Mouse (Mus musculus): ENCODE measurements at regions not wholly inside any gene's neighbourhood (a gene's known extent, or its start where the extent isn't known, plus 50 kb on each side); places are given as distances from the start of the nearest gene placed in this dataset.

GRCm38 (mm10) chr5:106392213-106392612 lies 65.8 kb downstream of the Barhl2 start:
- DNase-seq (ENCODE audit: extremely low read depth, insufficient read length, low spot score), result no peak

GRCm38 (mm10) chr5:106386621-106387020 lies 71.3 kb downstream of the Barhl2 start:
- no peak for DNase-seq (ENCODE audit: extremely low read depth, insufficient read length, low spot score)

- no peak for DNase-seq (ENCODE audit: extremely low read depth, insufficient read length, low spot score)
These were observed 72.1 kb downstream of the Barhl2 start for GRCm38 (mm10) chr5:106385838-106386237.

- no peak for DNase-seq (ENCODE audit: extremely low read depth, insufficient read length, low spot score)
These were observed 72.7 kb downstream of the Barhl2 start for GRCm38 (mm10) chr5:106385219-106385618.

GRCm38 (mm10) chr5:106384138-106384770 lies 73.7 kb downstream of the Barhl2 start:
- DNase-seq (ENCODE audit: extremely low read depth, insufficient read length, low spot score), result no peak

GRCm38 (mm10) chr5:106381919-106382318 lies 76.0 kb downstream of the Barhl2 start:
- DNase-seq (ENCODE audit: extremely low read depth, insufficient read length, low spot score), result no peak

- no peak for DNase-seq (ENCODE audit: extremely low read depth, insufficient read length, low spot score)
These were observed 77.2 kb downstream of the Barhl2 start for GRCm38 (mm10) chr5:106380631-106381285.

- DNase-seq (ENCODE audit: extremely low read depth, insufficient read length, low spot score), result no peak
These were observed 81.0 kb downstream of the Barhl2 start for GRCm38 (mm10) chr5:106376781-106377525.

- DNase-seq (ENCODE audit: extremely low read depth, insufficient read length, low spot score), result no peak
These were observed 90.1 kb downstream of the Barhl2 start for GRCm38 (mm10) chr5:106367831-106368230.

GRCm38 (mm10) chr5:106367312-106367711 lies 90.7 kb downstream of the Barhl2 start:
- no peak for DNase-seq (ENCODE audit: extremely low read depth, insufficient read length, low spot score)

- peak; percentile 6 for DNase-seq (ENCODE audit: extremely low read depth, insufficient read length, low spot score)
These were observed 92.0 kb downstream of the Barhl2 start for GRCm38 (mm10) chr5:106366006-106366405.

GRCm38 (mm10) chr5:106365094-106365493 lies 92.9 kb downstream of the Barhl2 start:
- no peak for DNase-seq (ENCODE audit: extremely low read depth, insufficient read length, low spot score)

GRCm38 (mm10) chr5:106351348-106351747 lies 106.6 kb downstream of the Barhl2 start:
- DNase-seq (ENCODE audit: extremely low read depth, insufficient read length, low spot score), result no peak

- no peak for DNase-seq (ENCODE audit: extremely low read depth, insufficient read length, low spot score)
These were observed 108.0 kb downstream of the Barhl2 start for GRCm38 (mm10) chr5:106349851-106350515.

- DNase-seq (ENCODE audit: extremely low read depth, insufficient read length, low spot score), result no peak
These were observed 113.7 kb downstream of the Barhl2 start for GRCm38 (mm10) chr5:106344308-106344707.

GRCm38 (mm10) chr5:106343601-106344000 lies 114.4 kb downstream of the Barhl2 start:
- no peak for DNase-seq (ENCODE audit: extremely low read depth, insufficient read length, low spot score)

GRCm38 (mm10) chr5:106341361-106341760 lies 116.6 kb downstream of the Barhl2 start:
- no peak for DNase-seq (ENCODE audit: extremely low read depth, insufficient read length, low spot score)

- no peak for DNase-seq (ENCODE audit: extremely low read depth, insufficient read length, low spot score)
These were observed 122.3 kb downstream of the Barhl2 start for GRCm38 (mm10) chr5:106335639-106336038.

GRCm38 (mm10) chr5:106327592-106328150 lies 130.3 kb downstream of the Barhl2 start:
- DNase-seq (ENCODE audit: extremely low read depth, insufficient read length, low spot score), result no peak

- no peak for DNase-seq (ENCODE audit: extremely low read depth, insufficient read length, low spot score)
These were observed 135.3 kb downstream of the Barhl2 start for GRCm38 (mm10) chr5:106322574-106323215.

Data from 3134 (cell line).